ENCODE assay signal across 1 mouse cellular context in the genomic region with DNA sequence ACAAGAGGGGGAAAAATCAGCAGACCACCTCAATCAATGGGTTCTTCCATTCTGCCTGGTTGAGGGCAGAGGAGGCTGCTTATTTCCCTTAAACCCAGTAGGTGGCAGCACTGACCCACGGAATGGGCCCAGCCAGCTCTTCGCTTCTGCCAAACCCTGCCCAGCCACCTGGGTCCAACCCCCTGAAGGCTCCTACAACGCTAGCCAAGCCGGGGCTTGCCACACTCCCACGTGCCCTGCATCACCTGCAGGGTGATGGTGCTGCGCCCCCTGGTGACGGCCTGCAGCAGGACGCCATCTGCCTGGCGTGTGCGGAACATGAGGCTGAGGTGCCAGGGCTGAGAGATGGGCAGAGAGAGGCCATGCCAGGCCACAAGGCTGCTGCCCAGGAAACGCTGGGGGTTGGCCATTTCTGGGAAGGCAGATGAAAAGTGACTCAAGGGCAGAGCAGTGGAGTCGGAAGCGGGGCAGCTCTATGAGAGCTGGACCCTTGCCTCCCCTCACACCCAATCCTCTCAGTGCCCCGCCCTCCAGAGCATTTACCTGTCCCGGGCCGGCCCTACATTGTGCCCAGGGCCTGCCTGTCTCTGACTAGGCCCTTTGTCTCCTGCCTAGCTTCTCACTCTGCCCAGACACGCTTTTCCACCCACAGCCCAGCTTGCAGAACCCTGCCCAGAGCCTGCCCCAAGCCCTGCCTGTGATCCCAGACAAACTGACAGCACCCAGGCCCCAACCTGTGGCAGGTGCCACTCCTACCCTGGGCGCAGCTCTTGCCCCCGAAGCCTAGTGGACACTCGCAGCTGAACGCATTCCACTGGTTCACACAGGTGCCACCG.
TF ChIP-seq lines count a peak whose summit lies in the region.

No protein-coding gene starts in this region.

TF ChIP-seq in myocyte, 11 proteins besides CTCF, POLR2A, EP300 and RAD21 (continued from another document):
- TF ChIP-seq TCF3 (IDR thresholded peaks at IDR 0.05; ENCODE audit: insufficient read length, low read depth), result no peak
- no peak for TF ChIP-seq MAX (IDR thresholded peaks at IDR 0.05; ENCODE audit: low read depth)
- TF ChIP-seq USF1 (IDR thresholded peaks at IDR 0.05; ENCODE audit: low read depth), result peak; percentile 65
- peak in 1 of 3 experiments; percentile 72 for TF ChIP-seq MYOD1 (IDR thresholded peaks at IDR 0.05; ENCODE audit: control insufficient read depth in 1 of 3, insufficient read length in 2 of 3, low read depth in 2 of 3)
- peak in 2 of 3 experiments; percentile 57 to 63 for TF ChIP-seq MYOG (IDR thresholded peaks at IDR 0.05; ENCODE audit: control insufficient read depth in 1 of 3, insufficient read depth in 1 of 3, insufficient read length in 2 of 3, low read depth in 2 of 3)
- no peak for TF ChIP-seq E2F4 (IDR thresholded peaks at IDR 0.05; ENCODE audit: insufficient read depth)
